Mouse (Mus musculus) CD4-positive, CD25-positive, alpha-beta regulatory T cell, adult 2 months (primary cell): ENCODE data around the gene Tec.

Experiments used
- DNase-seq: peaks from one replicate; pipeline ENCODE4 v3.0.0-alpha.2; 2012; ENCODE audit warnings: low read depth, low spot score

Gene Tec

DNA sequence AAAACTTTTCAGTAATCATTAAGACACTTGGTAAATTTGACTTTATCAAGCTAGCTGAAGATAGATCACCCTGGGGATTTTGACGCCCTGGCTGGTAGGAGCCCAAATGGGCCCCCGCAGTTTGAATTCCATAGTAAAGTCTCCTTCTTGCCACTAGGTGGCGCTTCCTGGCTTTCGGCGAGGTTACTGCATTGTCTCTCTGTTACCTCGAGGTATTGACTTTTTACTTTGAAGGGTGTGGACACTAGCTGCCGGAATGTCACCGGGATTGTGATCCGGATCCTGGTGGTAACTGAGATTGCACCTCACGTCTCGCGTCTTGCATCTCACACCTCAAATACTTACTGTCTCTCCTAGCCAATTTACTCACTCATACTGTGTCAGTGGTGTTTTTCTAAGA, 23.3 kb upstream of the Tec start:
- peak; percentile 79 for DNase-seq

GRCm38 (mm10) chr5:72888260-72888659, 20.0 kb upstream of the Tec start:
- no peak for DNase-seq

DNA sequence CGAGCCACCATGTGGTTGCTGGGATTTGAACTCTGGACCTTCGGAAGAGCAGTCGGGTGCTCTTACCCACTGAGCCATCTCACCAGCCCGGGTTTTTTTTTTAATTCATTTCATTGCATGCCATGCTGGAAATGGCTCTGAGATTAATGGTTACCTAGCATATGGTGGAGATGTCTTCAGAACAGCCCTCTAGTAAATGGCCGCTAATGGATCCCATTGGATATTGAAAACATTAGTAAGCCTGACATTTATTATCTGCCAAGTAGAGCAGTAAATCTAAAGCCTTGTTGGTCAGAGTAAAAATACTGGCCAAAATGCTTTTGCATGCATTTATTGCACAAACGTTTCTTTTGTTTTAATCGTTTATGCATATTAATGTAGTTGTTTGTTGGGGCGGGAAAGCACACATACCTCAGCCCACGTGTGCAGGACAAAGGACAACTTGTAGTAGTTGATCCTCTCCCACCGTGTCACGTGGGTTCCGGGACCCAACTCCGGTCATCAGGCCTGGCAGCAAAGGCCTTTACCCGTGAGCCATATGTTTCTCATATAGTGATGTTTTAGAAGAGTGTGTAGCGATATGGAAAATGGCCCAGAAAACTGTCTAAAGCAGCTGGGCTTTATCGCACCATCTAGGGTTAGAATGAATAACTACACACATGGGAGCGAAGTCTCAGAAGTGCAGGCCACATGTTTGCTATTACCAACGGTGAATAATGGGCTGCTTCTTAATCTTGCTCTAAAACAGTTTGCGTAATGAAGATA, 18.4 kb upstream of the Tec start:
- DNase-seq = no peak

GRCm38 (mm10) chr5:72883706-72884105, 15.4 kb upstream of the Tec start:
- DNase-seq = no peak

GRCm38 (mm10) chr5:72882412-72882765, 14.1 kb upstream of the Tec start:
- DNase-seq = no peak

DNA sequence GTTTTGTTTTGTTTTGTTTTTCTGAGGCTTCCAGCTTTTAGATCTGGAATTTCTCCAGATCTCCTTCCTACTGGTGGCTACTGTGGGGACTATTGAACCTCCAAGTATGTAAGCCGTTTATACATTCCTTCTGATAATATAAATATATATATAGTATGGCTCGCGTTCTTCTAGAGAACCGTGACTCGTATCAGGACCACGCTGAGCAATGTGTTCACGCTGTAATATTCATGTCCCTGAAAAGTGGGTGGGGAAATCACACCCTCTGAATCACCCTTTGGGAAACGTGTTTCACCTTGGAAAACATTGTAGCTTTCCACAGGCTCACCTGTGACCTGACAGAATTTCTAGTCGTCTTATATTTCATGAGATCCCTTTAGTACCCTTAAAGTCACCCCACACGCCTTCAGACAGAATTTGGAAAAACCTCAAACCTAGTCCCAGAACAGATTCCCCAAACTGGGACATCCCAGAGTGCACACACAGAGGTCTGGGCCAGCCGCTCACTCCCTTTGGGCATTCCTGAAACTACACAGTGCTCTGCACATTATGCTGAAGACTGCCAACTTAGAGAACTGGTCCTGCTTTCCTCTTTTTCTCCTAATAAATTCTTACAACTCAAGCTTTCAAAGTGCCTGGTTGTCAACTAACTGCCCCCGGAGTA, 13.6 kb upstream of the Tec start:
- DNase-seq = no peak

DNA sequence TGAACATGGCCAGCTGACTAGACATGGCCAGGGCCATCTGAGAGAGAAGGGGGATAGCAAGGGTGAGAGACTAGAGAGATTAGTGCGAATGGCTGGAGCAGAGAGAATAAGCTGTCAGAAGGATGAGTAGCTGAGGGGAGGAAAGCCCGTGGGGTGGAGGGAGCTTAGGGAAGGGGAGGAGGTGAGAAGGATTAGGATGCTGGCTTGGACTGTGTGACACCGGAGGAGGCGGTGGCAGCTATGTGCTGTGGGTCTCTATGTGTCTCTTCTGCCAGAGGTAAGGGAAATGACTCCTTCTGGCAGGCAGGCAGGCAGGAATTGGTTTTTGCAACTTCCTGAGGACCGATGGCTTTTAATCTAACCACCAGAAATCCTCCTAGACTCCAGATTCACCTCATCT, 11.5 kb upstream of the Tec start:
- no peak for DNase-seq

DNA sequence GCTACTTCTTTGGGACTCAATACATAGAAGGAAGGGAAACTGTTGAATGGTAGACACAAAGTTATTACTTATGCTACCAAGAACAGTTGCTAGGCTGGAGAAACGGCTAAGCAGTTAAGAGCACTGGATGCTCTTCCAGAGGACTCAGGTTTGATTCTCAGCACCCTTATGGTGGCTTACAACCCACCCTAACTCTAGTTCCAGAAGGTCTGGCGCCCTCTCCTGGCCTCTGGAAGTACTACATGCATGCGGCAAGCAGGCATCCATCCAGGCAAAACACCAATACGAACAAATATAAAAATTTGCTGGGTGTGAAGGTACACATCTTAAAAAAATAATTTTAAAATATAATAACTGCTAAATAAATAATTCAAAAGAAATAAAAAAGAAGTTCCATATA, 2.8 kb upstream of the Tec start:
- peak; percentile 52 for DNase-seq

DNA sequence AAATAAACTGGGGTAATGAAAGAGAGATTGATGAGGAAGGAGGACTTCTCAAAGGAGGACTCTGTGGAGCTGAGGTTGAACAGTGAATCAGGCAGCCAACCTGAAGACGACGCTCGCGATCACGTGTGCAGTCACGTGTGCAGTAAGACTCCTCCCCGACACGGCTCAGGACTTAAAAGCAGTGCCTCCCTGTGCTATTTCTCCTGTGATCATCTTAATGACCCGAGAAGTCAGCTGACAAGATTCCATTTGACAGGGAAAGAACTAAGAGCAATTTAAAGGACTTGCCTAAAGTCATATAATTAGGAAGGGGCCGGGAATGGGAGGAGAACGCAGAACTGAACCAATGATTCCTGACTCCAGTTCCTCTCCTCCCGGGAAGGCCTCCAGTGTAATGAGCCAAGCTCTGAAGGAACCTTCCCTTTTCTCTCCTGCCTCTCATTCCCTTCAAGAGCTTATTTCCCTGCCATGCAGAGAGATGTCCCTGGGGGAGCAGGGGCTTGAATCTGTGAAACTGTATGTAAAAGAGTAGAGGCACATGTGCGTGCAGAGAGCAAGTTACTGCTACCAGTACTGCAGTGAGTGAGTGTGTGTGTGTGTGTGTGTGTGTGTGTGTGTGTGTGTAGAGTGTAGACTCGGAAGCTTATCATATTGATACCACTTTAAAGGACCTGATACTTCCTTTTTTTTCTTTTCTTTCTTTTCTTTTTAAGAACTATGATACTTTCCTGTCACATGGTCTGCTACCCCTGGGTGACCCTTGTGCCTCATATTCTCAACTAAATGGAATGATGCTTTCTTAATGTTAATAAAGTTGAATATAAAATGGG, 1.7 kb upstream of the Tec start:
- DNase-seq = peak; percentile 38

- DNase-seq = no peak
Observed at GRCm38 (mm10) chr5:72867036-72867672, 1.1 kb downstream of the Tec start.

DNA sequence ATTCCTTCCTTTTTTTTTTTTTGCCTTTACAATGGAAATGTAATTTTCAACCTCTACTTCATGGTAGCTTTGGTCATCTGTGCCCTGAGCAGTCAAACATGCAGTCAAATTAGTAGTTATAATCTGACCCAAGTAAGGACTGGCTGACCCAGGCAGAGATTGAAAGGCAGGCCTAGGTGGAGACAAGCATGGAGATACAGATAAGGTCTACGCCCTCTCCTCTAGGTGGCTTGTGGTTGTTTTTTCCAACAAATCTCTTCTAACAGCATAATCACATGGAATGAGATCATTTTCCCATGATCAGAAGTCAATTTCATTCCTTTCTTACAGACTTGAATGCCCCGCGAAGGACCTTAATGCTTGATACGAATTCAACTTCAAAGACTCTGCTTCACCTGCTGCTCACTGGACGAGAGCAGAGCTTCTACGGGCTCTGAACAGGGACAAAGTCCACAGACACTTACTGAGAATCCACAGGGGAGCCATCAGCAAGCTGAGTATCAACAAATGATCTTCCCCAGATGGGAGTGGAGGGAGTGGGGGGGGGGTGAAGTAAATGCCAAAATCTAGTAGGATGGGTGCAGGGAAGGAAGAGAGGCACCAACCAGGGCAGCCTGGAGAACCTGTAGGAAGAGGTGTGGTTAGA, 1.9 kb downstream of the Tec start:
- DNase-seq = no peak

- DNase-seq = no peak
Observed at GRCm38 (mm10) chr5:72864654-72865178, 3.6 kb downstream of the Tec start.

GRCm38 (mm10) chr5:72863166-72863565, 5.1 kb downstream of the Tec start:
- peak; percentile 62 for DNase-seq

GRCm38 (mm10) chr5:72861726-72862385, 6.4 kb downstream of the Tec start:
- no peak for DNase-seq

- DNase-seq = no peak
Observed at GRCm38 (mm10) chr5:72860899-72861298, 7.4 kb downstream of the Tec start.

DNA sequence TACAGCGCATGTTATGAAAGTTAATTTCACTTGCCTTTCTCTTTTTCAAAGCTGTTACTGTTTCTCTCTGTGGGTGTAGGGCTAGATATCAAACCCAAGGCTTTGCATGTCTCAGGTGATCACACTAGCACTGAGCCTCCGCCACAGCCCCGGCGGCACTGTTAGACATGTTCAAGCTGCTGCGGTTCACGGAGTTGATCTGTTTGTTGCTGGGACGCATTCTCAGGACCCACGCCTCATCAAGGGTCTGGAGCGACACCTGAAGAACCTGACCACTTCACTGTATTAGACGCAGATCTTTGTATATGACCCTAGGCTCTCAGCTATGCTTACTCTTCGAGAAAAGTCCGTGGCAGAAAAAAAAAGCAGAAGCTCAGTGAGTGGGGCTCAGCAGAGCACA, 10.0 kb downstream of the Tec start:
- DNase-seq = no peak

GRCm38 (mm10) chr5:72857756-72858155, 10.5 kb downstream of the Tec start:
- DNase-seq = no peak

DNA sequence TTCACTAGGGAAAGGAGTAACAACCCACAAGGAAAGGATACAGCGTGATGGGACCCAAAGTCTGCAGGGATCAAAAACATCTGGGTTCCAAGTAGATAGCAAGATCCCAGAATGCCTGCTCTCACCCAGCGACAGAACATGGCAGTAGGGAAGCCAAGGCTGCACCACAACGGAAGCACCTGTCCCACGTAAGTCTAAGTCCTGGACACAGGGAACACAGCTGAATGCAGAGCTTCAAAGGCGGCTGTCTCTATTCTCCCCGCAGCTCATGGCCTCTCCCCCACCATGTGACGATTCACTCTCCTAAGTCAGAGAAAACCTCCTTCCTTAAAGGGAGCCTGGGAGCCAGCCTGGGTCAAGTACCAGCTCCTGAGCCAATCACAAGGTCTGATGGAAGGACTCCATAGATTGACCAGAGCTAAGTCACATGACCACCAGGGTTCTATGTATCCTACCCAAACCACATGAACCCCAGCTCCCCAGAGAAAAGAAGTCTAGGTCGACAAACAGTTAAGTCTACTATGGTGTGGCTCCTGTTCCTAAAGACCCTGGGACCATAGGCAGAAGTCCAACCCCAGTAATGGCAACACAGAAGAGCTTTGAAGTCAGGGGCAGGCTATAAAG, 11.9 kb downstream of the Tec start:
- no peak for DNase-seq

DNA sequence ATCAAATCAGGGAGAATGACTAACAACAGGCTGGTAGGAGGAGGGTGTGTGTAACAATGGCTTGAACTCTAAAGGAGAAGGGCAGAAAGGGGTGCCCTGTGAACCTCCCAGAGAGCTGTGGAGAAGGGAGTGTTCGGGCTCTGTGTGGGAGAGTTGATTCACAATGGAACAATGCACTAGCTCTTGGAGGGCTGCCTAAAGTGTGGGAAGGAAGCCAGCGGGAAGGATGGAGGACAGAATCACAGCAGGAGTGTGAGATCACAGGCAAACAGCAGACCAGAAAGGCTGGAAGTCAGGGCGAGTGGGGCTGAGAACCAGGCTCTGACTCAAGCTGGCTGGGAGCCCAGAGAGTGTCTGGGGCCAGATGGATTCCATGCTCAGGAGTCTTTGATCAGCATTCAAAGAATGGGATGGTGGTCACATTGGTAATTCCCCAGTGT, 12.6 kb downstream of the Tec start:
- DNase-seq = no peak
